ENCODE assay signal across 8 mouse cellular contexts in genomic region chr6:17281757-17282092, GRCm38 (mm10). TPM values are rescaled to one million over a fixed set of nuclear protein-coding genes. Genes with fewer than 3 reads are reported as not detected.
A peak's percentile ranks its signal among the peaks of the same experiment; 100 is the strongest.
DNase-seq lines count a peak whose midpoint lies in the region; ATAC-seq and TF ChIP-seq lines count a peak whose summit lies in the region.

No protein-coding gene starts in this region.

- intact Hi-C loops in gastrocnemius, adult 2 months (cut with DNase I) = loop anchor here (2.0 kb wide), 2 partner anchors 25 to 111 kb away; partner anchors contain the start of gene Cav1
- intact Hi-C loops in gastrocnemius, postnatal 36 days (cut with DNase I) = loop anchor here (2.0 to 5.0 kb wide), 2 partner anchors 25 to 89 kb away; partner anchors contain the start of gene Cav1

- WGBS in heart, embryonic 12.5 days = 15% methylated on average over 8 of the region's 8 CpGs
- 27% methylated on average over 8 of the region's 8 CpGs for WGBS in neural tube, embryonic 15.5 days
- 5% methylated on average over 8 of the region's 8 CpGs for WGBS in thymus, adult 2 months

- H3K9me3 ChIP-seq in heart, embryonic 12.5 days (replicated peaks) = no peaks in the 10 kb centered on the region
- H3K9me3 ChIP-seq in neural tube, embryonic 15.5 days (replicated peaks) = no peaks in the 10 kb centered on the region

- no peaks in the 10 kb centered on the region for H3K36me3 ChIP-seq in heart, embryonic 12.5 days
- H3K36me3 ChIP-seq in neural tube, embryonic 15.5 days = no peaks in the 10 kb centered on the region
- no peaks in the 10 kb centered on the region for H3K36me3 ChIP-seq in thymus, adult 2 months (ENCODE audit: control insufficient read depth, insufficient read depth, low read length)

- no peak for TF ChIP-seq POLR2A in thymus, adult 2 months (IDR thresholded peaks at IDR 0.05; ENCODE audit: control insufficient read depth, extremely low read depth, insufficient read depth, low read length, poor library complexity)

- H3K4me3 ChIP-seq in gastrocnemius, adult 2 months = peak overlapping the region; percentile 87
- H3K4me3 ChIP-seq in heart, embryonic 12.5 days = peak overlapping the region; percentile 53
- peak overlapping the region; percentile 60 for H3K4me3 ChIP-seq in neural tube, embryonic 15.5 days (replicated peaks)
- H3K4me3 ChIP-seq in thymus, adult 2 months (ENCODE audit: control insufficient read depth, insufficient read depth, low read length) = no peak overlapping the region

- TF ChIP-seq CTCF in gastrocnemius, adult 2 months (IDR thresholded peaks at IDR 0.05) = no peak
- no peak for TF ChIP-seq CTCF in thymus, adult 2 months (IDR thresholded peaks at IDR 0.05; ENCODE audit: borderline replicate concordance, control insufficient read depth, extremely low read depth, insufficient read depth, low read length, poor library complexity)

- H3K27me3 ChIP-seq in heart, embryonic 12.5 days (replicated peaks) = no peaks in the 10 kb centered on the region; the same call in 1 of the 2 replicates
- peaks cover 3% of the 10 kb centered on the region; the same call in 1 of the 2 replicates for H3K27me3 ChIP-seq in neural tube, embryonic 15.5 days (replicated peaks)
- H3K27me3 ChIP-seq in thymus, adult 2 months (ENCODE audit: control insufficient read depth, insufficient read depth, low read length) = no peaks in the 10 kb centered on the region; the same call in 1 of the 2 replicates

- peak overlapping the region; percentile 74 for H3K9ac ChIP-seq in heart, embryonic 12.5 days
- 0 out of 2 replicates have a peak overlapping the region, but pooled peaks have one; percentile 64 for H3K9ac ChIP-seq in neural tube, embryonic 15.5 days (replicated peaks)

- peak; percentile 66 for ATAC-seq in heart, embryonic 12.5 days (ENCODE audit: insufficient number of reproducible peaks, low FRiP score)
- ATAC-seq in neural tube, embryonic 15.5 days (ENCODE audit: low FRiP score) = 0 out of 2 replicates have a peak, but pooled peaks have one; percentile 46

- peak overlapping the region; percentile 91 for H3K27ac ChIP-seq in gastrocnemius, adult 2 months
- H3K27ac ChIP-seq in heart, embryonic 12.5 days (ENCODE audit: poor library complexity, severe bottlenecking) = peak overlapping the region; percentile 78
- H3K27ac ChIP-seq in neural tube, embryonic 15.5 days (replicated peaks) = peak overlapping the region; percentile 61
- no peak overlapping the region for H3K27ac ChIP-seq in thymus, adult 2 months (ENCODE audit: control insufficient read depth, insufficient read depth, low read length)

- DNase-seq in gastrocnemius, adult 2 months = no peak
- DNase-seq in gastrocnemius, postnatal 36 days = no peak
- peak; percentile 64 for DNase-seq in NIH3T3 (ENCODE audit: low read depth)
- peak; percentile 3 for DNase-seq in liver
- DNase-seq in thymus, adult 2 months = no peak
- DNase-seq in adrenal gland, adult (ENCODE audit: inconsistent age in 2 of 2, low spot score in 1 of 2) = no peak

- peak overlapping the region; percentile 84 for H3K4me2 ChIP-seq in heart, embryonic 12.5 days
- H3K4me2 ChIP-seq in neural tube, embryonic 15.5 days = peak overlapping the region; percentile 98

- peaks cover 14% of the 10 kb centered on the region for H3K4me1 ChIP-seq in heart, embryonic 12.5 days (replicated peaks)
- H3K4me1 ChIP-seq in neural tube, embryonic 15.5 days = peaks cover 16% of the 10 kb centered on the region
- H3K4me1 ChIP-seq in thymus, adult 2 months (replicated peaks; ENCODE audit: control insufficient read depth, insufficient read depth, low read length) = peaks cover 5% of the 10 kb centered on the region

RNA-seq across cellular contexts. Expression of gene Cav2, which starts 0.7 kb away (rescaled TPM):
- 10 to 100 TPM; 13.8 to 24.2 TPM for total RNA-seq in gastrocnemius, adult 2 months (2021)
- total RNA-seq in gastrocnemius, postnatal 36 days (2021) = 10 to 100 TPM; 17.5 to 20.3 TPM
- 19.1 and 22.5 TPM in 2 replicates for polyA plus RNA-seq in heart, embryonic 12.5 days (2016; fragmentation: Nextera tagmentation; extraction: Ambion mirVana)
- polyA plus RNA-seq in neural tube, embryonic 15.5 days (2015; fragmentation: Nextera tagmentation; extraction: Ambion mirVana) = 22.5 and 23.3 TPM in 2 replicates
- polyA plus RNA-seq in thymus, adult 2 months (2012; rRNA removed) = 9.1 and 11.4 TPM in 2 replicates

RNA-seq across cellular contexts. Expression of gene Cav1, which starts 24.4 kb away (rescaled TPM):
- 100 to 1,000 TPM in 1 of 2 experiments, 10 to 100 TPM in 1; 82.9 to 125 TPM for total RNA-seq in gastrocnemius, adult 2 months (2021)
- total RNA-seq in gastrocnemius, postnatal 36 days (2021) = 100 to 1,000 TPM; 116 to 122 TPM
- 67.2 and 75.0 TPM in 2 replicates for polyA plus RNA-seq in heart, embryonic 12.5 days (2016; fragmentation: Nextera tagmentation; extraction: Ambion mirVana)
- 39.2 and 72.5 TPM in 2 replicates for polyA plus RNA-seq in neural tube, embryonic 15.5 days (2015; fragmentation: Nextera tagmentation; extraction: Ambion mirVana)
- 84.7 and 114 TPM in 2 replicates for polyA plus RNA-seq in thymus, adult 2 months (2012; rRNA removed)

Comparison
In these comparisons a context has a peak if more than half of its experiments do, and no peak if none do; other contexts are left out.
1. DNase-seq: peak in NIH3T3 (single experiment) and liver (single experiment); none in gastrocnemius, adult 2 months (single experiment), gastrocnemius, postnatal 36 days (0 of 2), thymus, adult 2 months (single experiment) and adrenal gland, adult (0 of 2).